Mouse (Mus musculus): ENCODE data around the gene Zscan18.
"Not testable (repeated sequence)": the region's sequence is repeated elsewhere in the genome, so short reads cannot be mapped to it uniquely, and the experiment has no call there.

The Zscan18 gene

DNA sequence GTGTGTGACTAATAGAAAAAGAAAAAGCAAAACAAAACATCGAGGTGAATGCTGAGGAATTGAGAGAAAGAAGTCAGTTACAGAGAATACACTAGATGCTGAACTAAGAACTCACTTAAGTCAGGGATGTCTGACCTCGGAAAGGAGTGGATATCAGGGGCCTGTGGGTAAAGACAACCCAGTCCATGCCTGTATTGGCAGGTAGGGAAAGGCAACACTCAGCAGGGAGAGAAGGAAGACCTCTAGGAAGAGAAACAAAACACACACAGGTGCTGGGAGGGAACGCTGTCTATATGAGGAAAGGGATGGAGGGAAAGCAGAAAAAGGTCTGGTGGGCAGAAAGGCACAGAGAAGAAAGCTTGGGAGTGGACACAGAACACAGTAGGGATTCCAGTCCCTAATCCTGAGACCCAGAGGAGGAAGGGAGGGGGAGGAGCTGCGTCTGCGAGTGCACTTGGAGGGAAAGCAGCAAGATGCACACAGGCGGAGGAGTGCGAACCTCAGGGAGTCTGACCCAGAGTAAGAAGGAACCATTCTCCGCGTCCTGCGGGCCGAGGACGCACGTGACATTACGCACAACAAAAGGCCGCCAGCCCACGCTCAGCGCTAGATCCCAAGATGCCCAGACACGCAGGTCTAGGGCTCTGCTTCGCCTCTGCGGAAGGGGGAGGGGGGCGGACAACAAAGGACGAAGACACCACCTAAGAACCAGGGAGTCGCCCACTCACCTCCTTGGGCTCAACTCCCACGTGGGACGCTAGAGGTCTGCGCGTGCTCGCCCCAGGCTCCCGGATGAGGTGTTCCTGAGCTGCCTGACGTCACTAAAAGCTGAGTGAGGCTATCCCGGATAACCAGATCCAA, at the start of gene Zscan18:
Gene Zscan18 (minus strand): TSS at position 770 of the 861 bp plus-strand sequence.
- DNase-seq: peak; percentile 91 to 92

- no peak for DNase-seq
Measured at GRCm38 (mm10) chr7:12835779-12836178, 32.3 kb upstream of the Zscan18 start.

- DNase-seq: peak; percentile 52 to 59
Measured at GRCm38 (mm10) chr7:12835193-12835671, 31.8 kb upstream of the Zscan18 start.

- peak; percentile 89 to 92 for DNase-seq
Measured at GRCm38 (mm10) chr7:12834162-12835120, 31.0 kb upstream of the Zscan18 start, which contains the start of gene Zfp110. Zfp110 (plus strand) TSS chr7:12834761.

- peak; percentile 96 for DNase-seq
Measured at GRCm38 (mm10) chr7:12818521-12819295, 15.3 kb upstream of the Zscan18 start, which contains the start of gene Zfp329. Zfp329 (minus strand) TSS chr7:12818858.

DNA sequence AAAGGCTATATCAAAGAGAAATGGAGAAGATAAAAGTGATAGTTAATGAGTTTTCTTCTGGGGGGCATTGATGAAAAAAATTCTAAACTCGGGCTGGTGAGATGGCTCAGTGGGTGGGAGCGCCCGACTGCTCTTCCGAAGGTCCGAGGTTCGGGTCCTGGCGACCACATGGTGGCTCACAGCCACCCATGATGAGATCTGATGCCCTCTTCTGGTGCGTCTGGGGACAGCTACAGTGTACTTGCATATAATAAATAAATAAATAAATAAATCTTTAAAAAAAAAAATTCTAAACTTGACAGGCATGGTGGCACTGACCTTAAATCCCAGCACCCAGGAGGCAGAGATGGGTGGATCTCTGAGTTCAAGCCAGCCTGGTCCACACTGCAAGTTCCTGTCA, 12.1 kb upstream of the Zscan18 start:
- DNase-seq: peak in 1 of 2 experiments; percentile 14

- no peak for DNase-seq
Measured at GRCm38 (mm10) chr7:12803727-12804071, 264 bp upstream of the Zscan18 start.

GRCm38 (mm10) chr7:12799554-12799953, 3.9 kb downstream of the Zscan18 start:
- DNase-seq: no peak

DNA sequence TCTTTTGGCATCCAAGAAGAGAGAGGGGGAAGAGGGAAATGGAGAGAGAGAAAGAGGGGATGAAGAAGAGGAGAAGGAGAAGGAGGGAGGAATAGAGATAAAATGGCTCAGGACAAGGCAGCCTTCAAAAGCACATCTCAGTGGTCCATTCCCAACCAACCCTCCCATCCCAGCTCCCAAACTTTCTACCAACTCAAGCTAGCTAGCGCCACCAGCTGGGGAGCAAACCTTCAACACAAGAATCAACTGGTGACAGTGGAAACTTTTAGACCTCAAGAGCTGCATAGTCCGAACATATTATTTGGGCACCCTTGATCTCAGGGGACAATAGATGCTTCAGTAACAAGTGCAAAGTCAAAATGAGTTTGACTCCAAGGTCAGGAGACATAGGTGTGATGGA, 5.5 kb downstream of the Zscan18 start:
- no peak for DNase-seq

GRCm38 (mm10) chr7:12792624-12793023, 10.8 kb downstream of the Zscan18 start:
- DNase-seq: not testable (repeated sequence)

DNA sequence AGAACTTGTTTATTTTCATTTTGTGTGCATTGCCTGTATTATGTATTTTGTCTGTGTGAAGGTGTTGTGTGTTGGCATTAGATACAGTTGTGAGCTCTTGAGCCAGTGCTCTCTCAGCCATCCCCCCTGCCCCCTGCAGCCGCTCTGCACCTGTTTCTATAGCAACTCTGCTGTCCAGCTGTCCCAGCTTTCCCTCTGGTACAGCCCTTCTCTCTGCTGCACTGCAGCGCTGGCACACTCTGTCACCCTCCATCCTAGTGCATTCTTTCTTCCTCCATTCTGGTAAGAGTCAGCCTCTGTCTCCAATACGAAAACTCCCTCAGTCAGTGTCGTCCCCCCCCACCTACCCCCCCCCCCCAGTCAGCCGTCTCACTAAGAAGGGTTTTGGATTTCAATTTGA, 15.4 kb downstream of the Zscan18 start:
- peak; percentile 39 to 60 for DNase-seq

GRCm38 (mm10) chr7:12787333-12787732, 16.1 kb downstream of the Zscan18 start:
- DNase-seq: peak in 1 of 2 experiments; percentile 18

DNA sequence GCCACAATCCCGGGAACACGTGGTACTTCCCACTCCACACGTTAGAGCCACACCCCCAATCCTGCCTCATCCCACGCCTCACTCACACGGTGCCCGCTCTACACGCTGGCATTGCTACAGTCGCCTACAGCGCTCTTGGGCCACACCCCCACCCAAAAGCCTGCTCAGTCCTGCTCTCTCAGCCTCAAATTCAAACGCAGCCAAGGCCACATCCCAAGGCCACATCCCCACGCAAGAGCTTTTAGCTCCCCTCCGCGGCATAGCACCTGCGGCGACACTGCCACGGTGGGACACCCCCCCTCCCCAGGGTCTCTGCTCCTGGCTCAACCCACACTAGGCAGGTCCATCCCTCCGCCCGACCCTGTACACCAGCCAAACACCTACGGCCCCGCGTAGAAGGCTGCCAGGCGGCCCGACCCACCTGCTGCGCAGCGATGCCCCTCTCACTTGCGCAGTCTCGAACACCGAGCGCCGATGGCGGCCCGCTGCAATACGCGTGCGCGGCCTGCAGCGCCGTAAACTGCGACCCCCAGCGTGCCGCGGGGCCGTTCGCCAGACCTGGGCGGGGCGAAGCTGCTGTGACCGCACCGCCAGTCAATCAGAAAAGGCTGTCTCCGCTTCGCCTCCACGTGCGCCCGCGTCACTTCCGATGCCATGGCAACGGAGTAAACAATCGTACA, 23.1 kb downstream of the Zscan18 start:
- peak; percentile 98 to 99 for DNase-seq

GRCm38 (mm10) chr7:12779782-12780150, 23.7 kb downstream of the Zscan18 start:
- DNase-seq: no peak

GRCm38 (mm10) chr7:12779141-12779540, 24.3 kb downstream of the Zscan18 start:
- peak; percentile 30 to 34 for DNase-seq

GRCm38 (mm10) chr7:12774606-12775005, 28.8 kb downstream of the Zscan18 start:
- peak; percentile 91 for DNase-seq

DNA sequence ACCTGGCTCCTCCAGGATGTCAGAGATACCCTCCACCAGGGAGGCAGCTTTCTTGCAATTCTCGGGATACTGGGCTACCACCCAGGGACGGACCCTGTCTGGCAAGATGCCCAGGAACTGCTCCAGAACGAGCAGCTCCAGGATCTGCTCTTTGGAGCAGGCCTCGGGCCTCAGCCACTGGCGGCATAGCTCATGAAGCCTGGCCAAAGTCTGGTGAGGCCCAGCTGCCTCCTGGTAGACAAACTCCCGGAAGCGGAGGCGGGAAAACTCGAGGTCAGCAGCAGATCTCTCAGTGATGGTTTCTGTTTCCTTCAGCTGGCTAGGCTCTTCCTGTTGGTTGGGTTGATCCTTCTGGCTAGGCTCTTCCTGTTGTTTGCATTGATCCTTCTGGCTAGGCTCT, 29.3 kb downstream of the Zscan18 start:
- DNase-seq: peak; percentile 69 to 71

DNA sequence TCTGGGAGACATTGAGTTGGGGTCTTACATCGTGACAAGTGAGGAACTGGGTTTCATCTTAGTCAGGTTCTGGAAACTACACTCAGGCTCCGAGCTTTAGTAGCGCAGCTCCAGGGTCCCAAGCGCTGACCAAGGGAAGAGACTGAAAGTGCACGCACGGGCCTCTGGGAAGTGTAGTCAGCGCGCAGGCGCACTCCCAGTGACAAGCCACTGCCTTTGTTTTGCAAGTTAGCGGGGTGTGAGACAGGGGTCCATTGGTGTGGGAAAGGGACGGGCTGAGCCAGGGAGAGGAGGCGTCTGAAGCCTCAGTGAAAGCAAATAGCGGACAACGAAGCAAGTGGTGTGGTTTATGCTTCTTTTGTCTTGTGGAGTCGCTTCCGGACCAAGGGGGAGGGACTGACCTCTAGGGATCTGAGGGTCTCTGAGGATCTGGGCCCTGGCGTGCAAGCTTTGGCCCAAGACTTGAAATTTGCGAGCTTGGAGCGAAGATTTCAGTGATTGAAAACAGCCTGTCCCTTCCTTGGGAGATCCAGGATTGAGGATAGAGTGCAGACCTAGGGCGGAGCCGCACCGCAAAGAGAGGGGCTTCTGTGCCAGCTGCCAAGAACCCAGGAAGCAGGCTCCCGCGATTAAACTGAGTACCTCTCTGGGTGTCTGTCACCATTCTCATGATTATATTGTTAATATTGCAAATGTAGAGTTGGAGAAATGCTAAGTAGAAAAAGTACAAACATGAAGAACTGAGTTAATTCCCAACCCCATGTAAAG, 53.8 kb downstream of the Zscan18 start:
- peak in 1 of 2 experiments; percentile 9 for DNase-seq

DNA sequence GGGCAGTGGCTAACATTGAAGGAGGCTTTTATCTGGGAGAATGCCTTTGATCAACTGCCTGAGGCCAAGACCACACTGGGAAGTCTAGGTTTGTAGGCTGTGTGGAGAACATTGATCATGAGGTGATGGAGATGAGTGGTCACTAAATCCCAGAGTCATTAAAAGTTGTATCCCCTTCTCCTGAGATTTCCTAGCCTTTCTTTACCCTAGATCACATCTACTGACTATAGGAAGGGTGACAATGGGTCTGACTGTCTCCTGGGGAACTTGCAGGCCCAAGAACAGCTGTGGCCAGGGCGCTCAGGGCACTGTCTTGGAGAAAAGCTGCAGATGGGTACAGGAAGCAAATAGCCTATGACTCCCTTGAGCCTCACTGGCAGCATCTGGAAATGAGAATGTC, 68.5 kb downstream of the Zscan18 start, which contains the start of gene Vmn2r56:
Gene Vmn2r56 (minus strand): TSS at position 101 of the 400 bp plus-strand sequence.
- no peak for DNase-seq
